Mouse (Mus musculus): ENCODE results near the gene Olfr773. TPM values are rescaled to one million over a fixed set of nuclear protein-coding genes. Genes with fewer than 3 reads are reported as not detected.

Olfr773 gene
- polyA plus RNA-seq, 1 experiment: not detected

GRCm38 (mm10) chr10:129138898-129139297 is 48.3 kb downstream of the Olfr773 start, which contains the start of gene Olfr770:
TSS of gene Olfr770 (minus strand) at chr10:129138998.
- no peak for TF ChIP-seq POLR2A (IDR thresholded peaks at IDR 0.05; ENCODE audit: insufficient read length, low read depth)
- no peak for TF ChIP-seq TCF3 (IDR thresholded peaks at IDR 0.05; ENCODE audit: insufficient read length, low read depth)
- TF ChIP-seq USF1 (IDR thresholded peaks at IDR 0.05; ENCODE audit: low read depth): no peak
- no peak for TF ChIP-seq REST (IDR thresholded peaks at IDR 0.05; ENCODE audit: insufficient read depth, insufficient read length)
- no peak for TF ChIP-seq MAX (IDR thresholded peaks at IDR 0.05; ENCODE audit: low read depth)
- no peak for TF ChIP-seq MYOD1 (IDR thresholded peaks at IDR 0.05; ENCODE audit: control insufficient read depth in 1 of 3, insufficient read length in 2 of 3, low read depth in 2 of 3)
- TF ChIP-seq CEBPB (IDR thresholded peaks at IDR 0.05; ENCODE audit: insufficient read depth, poor library complexity, severe bottlenecking): no peak
- TF ChIP-seq E2F4 (IDR thresholded peaks at IDR 0.05; ENCODE audit: insufficient read depth): no peak
- no peak for TF ChIP-seq POLR2AphosphoS2 (IDR thresholded peaks at IDR 0.05; ENCODE audit: insufficient read length, low read depth)
- TF ChIP-seq MYOG (IDR thresholded peaks at IDR 0.05; ENCODE audit: control insufficient read depth in 1 of 3, insufficient read depth in 1 of 3, insufficient read length in 2 of 3, low read depth in 2 of 3): no peak
- no peak for TF ChIP-seq TCF12 (IDR thresholded peaks at IDR 0.05; ENCODE audit: insufficient read depth, poor library complexity, severe bottlenecking)
- TF ChIP-seq SRF (IDR thresholded peaks at IDR 0.05; ENCODE audit: control insufficient read depth, insufficient read length, low read depth): no peak
- no peaks in the 10 kb centered on the region for H3K27me3 ChIP-seq (ENCODE audit: control insufficient read depth, insufficient read depth, insufficient read length)
- H3K36me3 ChIP-seq (ENCODE audit: control insufficient read depth, insufficient read depth): no peaks in the 10 kb centered on the region
- H3ac ChIP-seq (ENCODE audit: control insufficient read depth, insufficient read length): no peak within 1 kb of the TSS
- no peak within 1 kb of the TSS for H3K4me3 ChIP-seq
- H3K4me2 ChIP-seq (ENCODE audit: low read depth): no peak within 1 kb of the TSS
- H3K79me2 ChIP-seq (ENCODE audit: control insufficient read depth, insufficient read depth): no peaks in the 10 kb centered on the region

Other genes starting within 250 kb of the Olfr773 start
- gene Mettl7b, start 226.4 kb downstream of the Olfr773 start, polyA plus RNA-seq (2012; fragmentation: generic; extraction: Trizol): 0.71 TPM
- gene Olfr9, start 198.0 kb downstream of the Olfr773 start, polyA plus RNA-seq (2012; fragmentation: generic; extraction: Trizol): not detected
- 0.05 TPM for gene Olfr763, start 176.6 kb downstream of the Olfr773 start, polyA plus RNA-seq (2012; fragmentation: generic; extraction: Trizol)
- 0.01 TPM for gene Olfr764-ps1, start 147.5 kb downstream of the Olfr773 start, polyA plus RNA-seq (2012; fragmentation: generic; extraction: Trizol)
- gene Olfr765, start 137.4 kb downstream of the Olfr773 start, polyA plus RNA-seq (2012; fragmentation: generic; extraction: Trizol): not detected
- gene Olfr766-ps1, start 118.4 kb downstream of the Olfr773 start, polyA plus RNA-seq (2012; fragmentation: generic; extraction: Trizol): not detected
- 0.04 TPM for gene Olfr767, start 104.5 kb downstream of the Olfr773 start, polyA plus RNA-seq (2012; fragmentation: generic; extraction: Trizol)
- 0.01 TPM for gene Olfr768, start 88.0 kb downstream of the Olfr773 start, polyA plus RNA-seq (2012; fragmentation: generic; extraction: Trizol)
- 0.04 TPM for gene Olfr769, start 69.6 kb downstream of the Olfr773 start, polyA plus RNA-seq (2012; fragmentation: generic; extraction: Trizol)
- not detected for gene Olfr770, start 48.4 kb downstream of the Olfr773 start, polyA plus RNA-seq (2012; fragmentation: generic; extraction: Trizol)
- not detected for gene Olfr771, start 22.7 kb downstream of the Olfr773 start, polyA plus RNA-seq (2012; fragmentation: generic; extraction: Trizol)
- not detected for gene Olfr772, start 9.5 kb downstream of the Olfr773 start, polyA plus RNA-seq (2012; fragmentation: generic; extraction: Trizol)
- gene Olfr774, start 48.8 kb upstream of the Olfr773 start, polyA plus RNA-seq (2012; fragmentation: generic; extraction: Trizol): not detected
- gene Olfr775, start 61.0 kb upstream of the Olfr773 start, polyA plus RNA-seq (2012; fragmentation: generic; extraction: Trizol): not detected
- gene Olfr776, start 71.7 kb upstream of the Olfr773 start, polyA plus RNA-seq (2012; fragmentation: generic; extraction: Trizol): not detected
- not detected for gene Olfr777, start 84.1 kb upstream of the Olfr773 start, polyA plus RNA-seq (2012; fragmentation: generic; extraction: Trizol)
- not detected for gene Olfr780, start 130.7 kb upstream of the Olfr773 start, polyA plus RNA-seq (2012; fragmentation: generic; extraction: Trizol)
- gene Olfr781, start 141.4 kb upstream of the Olfr773 start, polyA plus RNA-seq (2012; fragmentation: generic; extraction: Trizol): not detected
- not detected for gene Olfr782, start 161.4 kb upstream of the Olfr773 start, polyA plus RNA-seq (2012; fragmentation: generic; extraction: Trizol)
- gene Olfr784, start 196.7 kb upstream of the Olfr773 start, polyA plus RNA-seq (2012; fragmentation: generic; extraction: Trizol): 0.02 TPM
- not detected for gene Olfr785, start 218.0 kb upstream of the Olfr773 start, polyA plus RNA-seq (2012; fragmentation: generic; extraction: Trizol)
- gene Olfr786, start 239.9 kb upstream of the Olfr773 start, polyA plus RNA-seq (2012; fragmentation: generic; extraction: Trizol): not detected